Mouse (Mus musculus) heart, postnatal 0 days (tissue): Measurements from ENCODE around the gene Kcnh2.

ENCODE experiments used
- CTCF ChIP-seq: IDR thresholded peaks from 2 replicates; pipeline ENCODE4 v1.5.1; 2016; ENCODE audit warnings: antibody characterized with exemption, control low read depth, low read depth
- EP300 ChIP-seq: IDR thresholded peaks from 2 replicates; pipeline ENCODE4 v1.6.1; 2016; ENCODE audit warnings: antibody characterized with exemption, low read depth

- TF ChIP-seq CTCF: no peak
- TF ChIP-seq EP300: no peak
Observed at GRCm38 (mm10) chr5:24351701-24352171, 332 bp upstream of the Kcnh2 start.
